Mouse (Mus musculus) testis, adult 2 months (tissue): Measurements from ENCODE around the gene Micu2. TPM values are rescaled to one million over a fixed set of nuclear protein-coding genes. Genes with fewer than 3 reads are reported as not detected.
"Not testable (repeated sequence)": the region's sequence is repeated elsewhere in the genome, so short reads cannot be mapped to it uniquely, and the experiment has no call there.

ENCODE experiments used
- H3K27ac ChIP-seq: fragments of 200-500 bp; 2 replicates; pipeline ENCODE4 v1.5.1; 2012; ENCODE audit warnings: low read depth, low read length; ENCODE audit not compliant: control insufficient read depth, insufficient read depth
- H3K27me3 ChIP-seq: fragments of 200-500 bp; 2 replicates; pipeline ENCODE4 v1.6.1; 2012; ENCODE audit warnings: mild to moderate bottlenecking, low read length, moderate library complexity; ENCODE audit not compliant: control insufficient read depth, insufficient read depth
- H3K36me3 ChIP-seq: fragments of 200-500 bp; 2 replicates; pipeline ENCODE4 v1.6.1; 2012; ENCODE audit warnings: mild to moderate bottlenecking, low read length; ENCODE audit not compliant: control insufficient read depth, insufficient read depth
- H3K4me1 ChIP-seq: fragments of 200-500 bp; 2 replicates; pipeline ENCODE4 v1.6.1; 2012; ENCODE audit warnings: low read length; ENCODE audit not compliant: control insufficient read depth, insufficient read depth
- H3K4me3 ChIP-seq: fragments of 200-500 bp; 2 replicates; pipeline ENCODE4 v1.5.1; 2012; ENCODE audit warnings: low read depth, mild to moderate bottlenecking, low read length, moderate library complexity, mixed read lengths; ENCODE audit not compliant: control insufficient read depth
- CTCF ChIP-seq: fragments of 200-500 bp; IDR thresholded peaks from 2 replicates; pipeline ENCODE4 v1.5.1; 2012; ENCODE audit warnings: low read depth, mild to moderate bottlenecking, inconsistent platforms, low read length, moderate library complexity; ENCODE audit not compliant: control insufficient read depth, insufficient read depth, insufficient replicate concordance
- POLR2A ChIP-seq: fragments of 200-500 bp; IDR thresholded peaks from 2 replicates; pipeline ENCODE4 v1.6.1; 2012; ENCODE audit warnings: low read depth, mild to moderate bottlenecking, inconsistent platforms, low read length, moderate library complexity; ENCODE audit not compliant: control insufficient read depth
- polyA plus RNA-seq: library from polyadenylated mRNA; depleted of rRNA; stranded (reverse); fragments of >200 nt; gene quantifications from 2 replicates; pipeline ENCODE4 v1.2.3, GENCODE M21; 2012

Micu2 gene
- polyA plus RNA-seq, 1 experiment: 6.9 TPM

DNA sequence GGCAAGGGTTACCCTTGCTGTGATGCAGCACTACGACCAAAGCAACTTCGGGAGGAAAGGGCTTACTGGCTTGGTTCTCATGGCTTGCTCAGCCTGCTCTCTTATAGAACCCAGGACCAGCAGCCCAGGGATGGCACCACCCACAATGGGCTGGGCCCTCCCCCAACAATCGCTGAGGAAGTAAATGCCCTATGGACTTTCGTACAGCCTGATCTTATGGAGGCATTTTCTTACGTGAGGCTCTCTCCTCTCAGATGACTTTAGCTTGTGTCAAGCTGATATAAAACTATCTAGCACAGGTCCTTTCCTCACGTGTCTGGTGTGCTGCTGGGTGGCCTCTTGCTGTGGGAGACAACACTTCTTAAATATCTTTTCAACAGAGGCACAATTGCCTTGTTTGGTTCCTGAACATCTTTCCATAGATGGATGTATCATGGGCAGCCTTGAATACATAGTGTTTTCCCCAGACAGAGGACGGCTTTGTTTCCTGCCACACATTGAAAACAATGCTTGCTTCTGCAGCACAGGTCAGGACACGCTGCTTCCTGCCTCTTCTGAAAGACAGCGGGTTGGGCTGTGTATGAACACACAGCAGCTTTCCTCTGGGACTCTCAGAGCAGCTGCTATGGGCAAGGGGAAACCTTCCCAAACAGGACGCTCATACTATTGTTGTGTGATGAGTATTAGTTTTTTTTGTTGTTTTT, 77.5 kb downstream of the Micu2 start:
- H3K36me3 ChIP-seq: no peaks in the 10 kb centered on the region
- TF ChIP-seq POLR2A (0 out of 2 replicates have a peak, but pooled peaks have one; percentile 20), CTCF (no peak)
- H3K4me3 ChIP-seq: no peak overlapping the region
- peak overlapping the region; percentile 89 for H3K27ac ChIP-seq
- H3K4me1 ChIP-seq: peaks cover 4% of the 10 kb centered on the region; the same call in 1 of the 2 replicates
- no peaks in the 10 kb centered on the region for H3K27me3 ChIP-seq

DNA sequence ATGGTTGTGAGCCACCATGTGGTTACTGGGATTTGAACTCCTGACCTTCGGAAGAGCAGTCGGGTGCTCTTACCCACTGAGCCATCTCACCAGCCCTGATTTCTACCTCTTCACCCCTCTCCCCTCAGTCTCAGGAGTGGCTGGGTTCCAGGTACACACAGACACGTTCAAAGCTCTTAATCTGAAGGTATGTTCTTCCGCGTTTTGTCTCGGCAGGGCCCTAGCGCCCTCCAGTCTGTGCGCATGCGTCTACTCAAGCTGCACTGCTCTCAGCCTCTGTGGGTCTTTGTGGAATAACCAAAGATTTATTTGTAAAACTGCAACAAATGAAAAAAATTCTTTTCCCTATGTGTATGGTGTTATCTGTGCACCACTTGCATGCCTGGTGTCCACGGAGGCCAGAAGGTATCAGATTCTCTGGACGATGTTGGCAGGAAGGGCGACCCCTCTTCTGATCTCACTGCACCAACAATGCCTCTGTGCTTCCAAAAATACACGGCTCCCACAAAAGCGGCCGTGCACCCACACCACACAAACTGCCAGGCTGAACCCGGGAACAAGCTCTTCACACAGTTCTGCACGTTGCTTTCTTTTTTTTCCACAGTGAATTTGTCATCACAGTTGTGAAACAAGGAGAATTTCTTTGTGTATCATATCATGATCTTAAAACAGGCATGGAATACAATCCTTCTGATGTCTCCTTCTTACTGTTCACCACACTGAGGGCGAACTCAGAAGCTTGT, 78.3 kb downstream of the Micu2 start:
- TF ChIP-seq CTCF (no peak), POLR2A (no peak)
- Histone ChIP-seq H3K4me3 (peak overlapping the region; percentile 39), H3K27ac (peak overlapping the region; percentile 89), H3K36me3 (no peaks in the 10 kb centered on the region), H3K4me1 (peaks cover 4% of the 10 kb centered on the region; the same call in 1 of the 2 replicates), H3K27me3 (no peaks in the 10 kb centered on the region)

DNA sequence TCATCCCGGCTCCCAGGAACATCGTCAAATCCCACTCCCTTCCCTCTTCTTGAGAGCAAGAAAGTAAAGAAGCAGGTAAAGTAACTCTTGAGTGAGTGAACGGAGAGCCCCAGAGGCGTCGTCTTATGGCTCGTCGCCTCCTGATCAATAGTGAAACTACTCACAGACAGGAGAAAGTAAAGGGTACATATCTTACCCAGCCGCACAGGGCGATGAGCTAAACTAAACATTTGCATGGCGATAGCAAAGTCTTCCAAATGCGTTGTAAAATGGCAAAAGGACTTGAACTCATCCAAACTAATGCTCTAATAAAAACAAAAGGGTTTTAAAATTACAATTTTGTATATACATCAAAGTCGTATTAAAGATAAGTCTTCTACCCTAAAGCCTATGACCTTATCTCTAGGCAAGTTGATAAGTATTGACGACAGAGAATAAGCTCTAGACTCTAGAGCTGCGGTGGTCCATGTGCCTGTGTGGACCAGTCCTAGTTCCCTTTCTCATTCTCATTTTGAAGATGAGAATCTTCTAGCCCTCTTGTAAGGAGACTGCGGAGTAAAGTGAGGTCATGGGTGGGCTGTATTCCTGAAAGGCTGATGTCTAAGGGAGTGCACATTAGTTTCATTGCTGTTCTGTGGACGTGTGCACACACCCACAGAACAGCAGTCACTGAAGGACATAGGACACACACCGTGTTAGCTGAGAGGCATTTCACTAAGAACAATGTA, 79.8 kb downstream of the Micu2 start:
- Histone ChIP-seq H3K4me3 (no peak overlapping the region), H3K27ac (no peak overlapping the region), H3K36me3 (no peaks in the 10 kb centered on the region), H3K4me1 (peaks cover 4% of the 10 kb centered on the region; the same call in 1 of the 2 replicates), H3K27me3 (no peaks in the 10 kb centered on the region)
- TF ChIP-seq POLR2A (no peak), CTCF (no peak)

DNA sequence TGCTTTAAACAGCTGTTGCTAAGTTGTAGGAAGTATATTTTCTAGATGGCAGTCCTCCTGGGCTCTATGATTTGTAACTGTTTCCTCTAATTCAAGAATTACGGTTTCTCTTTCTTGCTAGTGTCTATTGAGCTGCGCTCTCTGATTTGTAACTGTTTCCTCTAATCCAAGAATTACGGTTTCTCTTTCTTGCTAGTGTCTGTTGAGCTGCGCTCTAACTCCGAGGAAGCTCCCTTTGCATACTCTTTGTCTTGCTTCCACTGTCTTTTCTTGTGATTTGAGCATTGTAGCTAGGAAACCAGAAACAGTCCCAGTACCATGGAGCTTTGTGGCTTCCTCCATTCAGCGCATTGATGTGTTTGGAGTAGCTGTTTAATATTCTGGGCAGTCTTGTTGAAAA, 83.7 kb downstream of the Micu2 start:
- Histone ChIP-seq H3K4me3 (no peak overlapping the region), H3K27me3 (no peaks in the 10 kb centered on the region), H3K4me1 (peaks cover 2% of the 10 kb centered on the region), H3K36me3 (no peaks in the 10 kb centered on the region), H3K27ac (no peak overlapping the region)
- TF ChIP-seq POLR2A: no peak
- TF ChIP-seq CTCF: no peak

DNA sequence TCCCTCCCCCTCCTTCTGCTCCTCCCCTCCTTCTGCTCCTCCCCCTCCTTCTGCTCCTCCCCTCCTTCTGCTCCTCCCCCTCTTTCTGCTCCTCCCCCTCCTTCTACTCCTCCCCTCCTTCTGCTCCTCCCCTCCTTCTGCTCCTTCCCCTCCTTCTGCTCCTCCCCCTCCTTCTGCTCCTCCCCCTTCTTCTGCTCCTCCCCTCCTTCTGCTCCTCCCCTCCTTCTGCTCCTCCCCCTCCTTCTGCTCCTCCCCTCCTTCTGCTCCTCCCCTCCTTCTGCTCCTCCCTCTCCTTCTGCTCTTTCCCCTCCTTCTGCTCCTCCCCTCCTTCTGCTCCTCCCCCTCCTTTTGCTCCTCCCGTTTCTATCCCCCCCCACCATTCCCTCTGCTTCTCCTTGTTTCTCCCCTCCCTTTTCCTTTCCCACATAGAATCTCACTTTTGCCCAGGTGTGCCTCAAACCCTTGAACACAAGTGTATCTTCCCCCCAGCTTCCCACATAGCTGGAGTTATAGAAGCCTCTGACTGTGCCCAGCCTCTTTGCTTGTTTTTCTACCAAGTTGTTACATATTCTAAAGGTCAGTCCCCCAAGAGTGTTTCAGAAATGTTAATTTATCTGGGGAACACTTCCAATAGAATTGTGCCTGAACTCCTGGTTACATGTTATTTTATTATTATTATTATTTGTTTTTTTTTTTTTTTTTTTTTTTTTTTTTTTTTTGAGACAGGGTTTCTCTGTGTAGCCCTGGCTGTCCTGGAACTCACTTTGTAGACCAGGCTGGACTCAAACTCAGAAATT, 86.7 kb downstream of the Micu2 start:
- not testable (repeated sequence) for H3K27me3 ChIP-seq, H3K27ac ChIP-seq, H3K36me3 ChIP-seq, H3K4me1 ChIP-seq, H3K4me3 ChIP-seq

DNA sequence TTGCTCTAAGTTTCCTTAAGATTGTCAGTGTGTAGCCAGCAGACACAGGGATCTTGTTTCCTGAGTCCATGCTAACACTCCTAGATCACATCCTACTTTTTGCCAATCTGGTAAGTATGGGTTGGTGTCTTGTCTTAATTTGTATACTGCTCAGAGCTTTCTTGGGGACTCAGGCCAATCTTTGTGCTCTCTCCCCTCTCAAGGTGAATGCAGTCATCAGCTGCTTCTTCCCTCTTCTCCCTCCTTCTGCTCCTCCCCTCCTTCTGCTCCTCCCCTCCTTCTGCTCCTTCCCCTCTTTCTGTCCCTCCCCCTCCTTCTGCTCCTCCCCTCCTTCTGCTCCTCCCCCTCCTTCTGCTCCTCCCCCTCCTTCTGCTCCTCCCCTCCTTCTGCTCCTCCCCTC, 87.3 kb downstream of the Micu2 start:
- H3K27ac ChIP-seq, H3K36me3 ChIP-seq, H3K4me1 ChIP-seq, H3K27me3 ChIP-seq, H3K4me3 ChIP-seq: not testable (repeated sequence)

DNA sequence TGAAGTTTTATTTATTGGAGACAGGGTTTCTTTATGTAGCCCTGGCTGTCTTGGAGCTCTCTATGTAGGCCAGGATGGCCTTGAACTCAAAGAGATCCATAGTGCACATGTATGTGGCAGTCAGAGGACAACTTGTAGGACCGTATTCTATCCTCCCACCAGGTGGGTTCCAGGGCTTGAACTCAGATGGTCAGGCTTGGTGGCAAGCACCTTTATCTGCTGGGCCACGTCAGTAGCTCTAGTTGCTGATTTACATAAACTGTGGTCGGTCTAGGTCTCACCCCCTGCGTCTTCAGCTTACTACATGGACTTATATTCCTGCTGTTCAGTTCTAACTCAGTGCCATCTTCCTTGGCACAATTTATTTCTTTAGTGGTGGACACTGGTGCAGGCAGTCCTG, 87.7 kb downstream of the Micu2 start:
- no peaks in the 10 kb centered on the region for H3K27me3 ChIP-seq
- no peaks in the 10 kb centered on the region for H3K36me3 ChIP-seq
- H3K4me1 ChIP-seq: peaks cover 2% of the 10 kb centered on the region
- TF ChIP-seq POLR2A: no peak
- no peak for TF ChIP-seq CTCF
- no peak overlapping the region for H3K4me3 ChIP-seq
- no peak overlapping the region for H3K27ac ChIP-seq
